Mouse (Mus musculus) granulocyte monocyte progenitor cell, adult 5-6 weeks (primary cell): ENCODE results near the gene Stat2. TPM values are rescaled to one million over a fixed set of nuclear protein-coding genes. Genes with fewer than 3 reads are reported as not detected.
A peak's percentile ranks its signal among the peaks of the same experiment; 100 is the strongest.
"Not testable (repeated sequence)": the region's sequence is repeated elsewhere in the genome, so short reads cannot be mapped to it uniquely, and the experiment has no call there.

Experiments
- ATAC-seq: replicated peaks from 2 replicates; pipeline ENCODE4 v1.8.0; 2016; ENCODE audit warnings: mild to moderate bottlenecking, moderate TSS enrichment, inconsistent platforms; ENCODE audit not compliant: poor library complexity, severe bottlenecking
- total RNA-seq, 2 experiments: library from RNA; stranded (forward) in 1 of 2; stranded (reverse) in 1 of 2; fragments of 200-712, 200-1000 nt in 1 of 2; fragments of >200 nt in 1 of 2; fragmentation: Nextera tagmentation in 1 of 2; gene quantifications; 2 replicates each; pipeline ENCODE4 v1.2.3; 2014 to 2017

The Stat2 gene
- total RNA-seq, 2 experiments from 2014 or later, result 6.5 to 26.8 TPM

- ATAC-seq, result no peak
Measured at GRCm38 (mm10) chr10:128296370-128297090, 26.2 kb downstream of the Stat2 start.

- no peak for ATAC-seq
Measured at GRCm38 (mm10) chr10:128297221-128297620, 26.9 kb downstream of the Stat2 start.

GRCm38 (mm10) chr10:128297622-128298021 is 27.3 kb downstream of the Stat2 start:
- ATAC-seq, result no peak

GRCm38 (mm10) chr10:128298243-128298642 is 27.9 kb downstream of the Stat2 start:
- peak; percentile 66 for ATAC-seq

GRCm38 (mm10) chr10:128298702-128299171 is 28.4 kb downstream of the Stat2 start, which contains the start of gene Il23a:
Gene Il23a, minus strand, starts transcription at chr10:128298752.
- peak; percentile 32 for ATAC-seq

- no peak for ATAC-seq
Measured at GRCm38 (mm10) chr10:128302357-128302756, 32.0 kb downstream of the Stat2 start.

- ATAC-seq, result no peak
Measured at GRCm38 (mm10) chr10:128302785-128303125, 32.4 kb downstream of the Stat2 start.

GRCm38 (mm10) chr10:128303126-128304021 is 33.0 kb downstream of the Stat2 start, which contains the start of gene Pan2:
Gene Pan2, plus strand, starts transcription at chr10:128303335.
- ATAC-seq, result peak; percentile 80

GRCm38 (mm10) chr10:128309654-128310053 is 39.3 kb downstream of the Stat2 start:
- ATAC-seq, result no peak

- ATAC-seq, result no peak
Measured at GRCm38 (mm10) chr10:128310177-128310576, 39.8 kb downstream of the Stat2 start.

GRCm38 (mm10) chr10:128310902-128311301 is 40.5 kb downstream of the Stat2 start:
- ATAC-seq, result peak; percentile 30; the same call in 1 of the 2 replicates

- ATAC-seq, result no peak
Measured at GRCm38 (mm10) chr10:128315578-128315977, 45.2 kb downstream of the Stat2 start.

- ATAC-seq, result no peak
Measured at GRCm38 (mm10) chr10:128321641-128322040, 51.3 kb downstream of the Stat2 start.

GRCm38 (mm10) chr10:128322141-128323108 is 52.1 kb downstream of the Stat2 start, which contains the start of gene Cnpy2:
Gene Cnpy2, plus strand, starts transcription at chr10:128322459.
- peak; percentile 97 for ATAC-seq

GRCm38 (mm10) chr10:128323516-128323915 is 53.2 kb downstream of the Stat2 start:
- no peak for ATAC-seq

GRCm38 (mm10) chr10:128326825-128327224 is 56.5 kb downstream of the Stat2 start:
- no peak for ATAC-seq

- ATAC-seq, result no peak
Measured at GRCm38 (mm10) chr10:128327610-128328009, 57.3 kb downstream of the Stat2 start.

- not testable (repeated sequence) for ATAC-seq
Measured at GRCm38 (mm10) chr10:128332358-128333249, 62.2 kb downstream of the Stat2 start.

- peak; percentile 27; the same call in 1 of the 2 replicates for ATAC-seq
Measured at GRCm38 (mm10) chr10:128335582-128335981, 65.2 kb downstream of the Stat2 start.
